Mouse (Mus musculus) liver, embryonic 14.5 days (tissue): ENCODE measurements around the gene Kmt2a. TPM values are rescaled to one million over a fixed set of nuclear protein-coding genes. Genes with fewer than 3 reads are reported as not detected.

Source experiments
- ATAC-seq: fragments of 200-750 bp; cut with Nextera tagmentation; 2 replicates; pipeline ENCODE4 v1.8.0; 2017; ENCODE audit warnings: moderate number of reproducible peaks, mild to moderate bottlenecking, moderate library complexity; ENCODE audit not compliant: insufficient read depth
- DNase-seq, 3 experiments: peaks; one replicate each; pipeline ENCODE4 v3.0.0-alpha.2; 2012 to 2013; ENCODE audit warnings: low read depth in 3 of 3, low spot score in 3 of 3
- H3K27ac ChIP-seq: fragments of 300-500 bp; sonication (generic); 2 replicates; pipeline ENCODE4 v1.5.1; 2014; ENCODE audit warnings: moderate library complexity, mild to moderate bottlenecking, control low read depth, inconsistent platforms
- H3K27me3 ChIP-seq: fragments of 300-500 bp; sonication (generic); 2 replicates; pipeline ENCODE4 v1.6.1; 2014; ENCODE audit warnings: mild to moderate bottlenecking, low read length, moderate library complexity; ENCODE audit not compliant: control insufficient read depth, insufficient read depth
- H3K36me3 ChIP-seq: fragments of 300-500 bp; sonication (generic); replicated peaks from 2 replicates; pipeline ENCODE4 v1.6.1; 2014; ENCODE audit warnings: low read depth; ENCODE audit not compliant: control insufficient read depth, insufficient read depth
- H3K4me1 ChIP-seq, 2 experiments: fragments of 200-500 bp in 1 of 2; fragments of 300-500 bp in 1 of 2; sonication (generic) in 1 of 2; replicated peaks; 2 replicates each; pipeline ENCODE4 v1.6.1; 2012 to 2014; ENCODE audit warnings: antibody characterized with exemption in 1 of 2, inconsistent platforms in 1 of 2, low read length in 1 of 2; ENCODE audit not compliant: control insufficient read depth in 2 of 2, insufficient read depth in 2 of 2
- H3K4me2 ChIP-seq: fragments of 300-500 bp; sonication (generic); 2 replicates; pipeline ENCODE4 v1.6.1; 2014; ENCODE audit warnings: low read depth, mild to moderate bottlenecking, control low read depth, moderate library complexity
- H3K4me3 ChIP-seq, 2 experiments: fragments of 200-500 bp in 1 of 2; fragments of 300-500 bp in 1 of 2; sonication (generic) in 1 of 2; 2 replicates each; pipeline ENCODE4 v1.5.1; 2012 to 2014; ENCODE audit warnings: low read depth in 2 of 2, low read length in 2 of 2, mild to moderate bottlenecking in 2 of 2, control low read depth in 1 of 2, inconsistent platforms in 1 of 2, moderate library complexity in 1 of 2; ENCODE audit not compliant: insufficient read depth in 1 of 2
- H3K9ac ChIP-seq: fragments of 300-500 bp; sonication (generic); replicated peaks from 2 replicates; pipeline ENCODE4 v1.6.1; 2014; ENCODE audit warnings: mild to moderate bottlenecking, control low read depth, moderate library complexity
- H3K9me3 ChIP-seq: fragments of 300-500 bp; sonication (generic); 2 replicates; pipeline ENCODE4 v1.6.1; 2016; ENCODE audit warnings: low read length, mixed read lengths; ENCODE audit not compliant: control insufficient read depth
- CTCF ChIP-seq: IDR thresholded peaks from 2 replicates; pipeline ENCODE4 v1.5.1; 2016; ENCODE audit warnings: antibody characterized with exemption, low read depth, control low read depth
- EP300 ChIP-seq: IDR thresholded peaks from 2 replicates; pipeline ENCODE4 v1.6.1; 2016; ENCODE audit warnings: antibody characterized with exemption, low read depth
- WGBS: fragments of 180-500 bp; shearing (Covaris S2); extraction: QIAGEN DNeasy Blood & Tissue Kit; methylation state at CpG from one replicate; pipeline ENCODE4 v1.1.7; 2014; ENCODE audit not compliant: insufficient replicate concordance; 5-methylcytosine and 5-hydroxymethylcytosine counted together
- polyA plus RNA-seq, 2 experiments: library from polyadenylated mRNA; depleted of rRNA in 1 of 2; stranded (reverse) in 1 of 2; unstranded in 1 of 2; fragments of >200 nt; fragmentation: Nextera tagmentation in 1 of 2; extraction: Ambion mirVana in 1 of 2; gene quantifications; 2 replicates each; pipeline versions ENCODE4 v1.2.1 to v1.2.3; 2012 to 2014

Gene Kmt2a
- polyA plus RNA-seq, 2 experiments: 2.3 to 3.0 TPM

DNA sequence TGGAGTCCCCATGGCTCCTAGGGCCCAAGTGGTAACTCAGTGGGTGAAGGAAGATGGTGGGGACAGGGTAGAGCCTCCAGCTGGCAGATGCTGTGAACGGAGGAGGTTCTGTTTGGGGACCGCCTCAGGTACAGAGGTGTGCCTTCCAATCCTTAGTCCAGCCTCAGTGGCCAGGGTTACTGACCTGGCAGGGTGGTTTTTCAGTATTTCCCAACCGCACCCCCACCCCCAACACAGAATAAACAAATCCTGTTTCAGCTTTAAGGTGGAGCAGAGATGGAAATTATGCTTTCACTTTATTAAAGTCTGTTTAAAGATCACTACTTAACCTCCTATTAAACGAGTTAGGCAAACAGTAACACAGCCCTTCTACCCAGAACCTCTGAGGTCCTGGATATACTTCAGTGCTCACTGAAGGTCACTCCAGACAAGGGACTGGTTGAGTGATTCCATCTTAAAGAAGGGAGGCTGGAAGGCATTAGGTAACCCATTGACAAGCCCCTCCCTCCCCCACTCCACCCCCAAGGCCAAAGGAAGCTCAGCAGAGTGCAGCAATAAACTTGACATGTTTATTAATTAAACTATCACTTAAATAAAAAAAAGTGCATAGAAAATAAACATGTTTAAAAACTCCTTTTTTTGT lies 78.2 kb downstream of the Kmt2a start, which contains the start of gene Ttc36:
TSS of gene Ttc36 (minus strand) at position 265 of the 643 bp plus-strand sequence.
- ATAC-seq (peak; percentile 27; the same call in 1 of the 2 replicates), DNase-seq (peak in 1 of 3 experiments; percentile 11)
- no peak for TF ChIP-seq EP300
- no peak for TF ChIP-seq CTCF
- Histone ChIP-seq H3K27me3 (peaks cover 22% of the 10 kb centered on the region), H3K4me1 (peaks cover 0 to 8% of the 10 kb centered on the region in 2 experiments; a peak in 3 of 4 replicates), H3K9me3 (no peaks in the 10 kb centered on the region), H3K36me3 (peaks cover 8% of the 10 kb centered on the region), H3K9ac (no peak within 1 kb of the TSS), H3K4me3 (peak within 1 kb of the TSS; percentile 9 to 27; a peak in 3 of 4 replicates), H3K4me2 (peak within 1 kb of the TSS; percentile 47), H3K27ac (no peak within 1 kb of the TSS)
- 54% methylated on average over 4 of the region's 4 CpGs for WGBS

DNA sequence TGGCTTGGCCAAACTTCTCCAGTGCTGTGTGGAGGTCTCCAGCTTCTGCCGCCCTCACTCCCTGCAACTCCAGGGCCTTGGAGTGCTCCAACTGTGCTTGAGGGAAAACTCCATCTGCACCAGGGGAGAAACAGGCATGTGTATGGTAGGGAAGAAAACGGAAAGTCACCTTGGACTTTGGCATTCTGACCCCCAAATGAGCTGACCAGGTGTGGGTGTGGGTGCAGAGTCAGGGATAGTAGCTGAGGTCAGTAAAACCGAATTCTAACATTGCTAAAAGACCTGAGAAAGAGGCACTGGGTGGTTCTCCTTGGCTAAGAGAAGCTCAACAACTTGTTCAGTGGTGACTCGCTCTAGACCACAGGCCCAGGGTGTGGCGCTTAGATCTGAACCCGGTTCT lies 79.4 kb downstream of the Kmt2a start:
- ATAC-seq (no peak), DNase-seq (no peak)
- Histone ChIP-seq H3K4me3 (peak overlapping the region in 1 of 2 experiments; percentile 9; a peak in 2 of 4 replicates), H3K9me3 (no peaks in the 10 kb centered on the region), H3K36me3 (no peaks in the 10 kb centered on the region), H3K27me3 (peaks cover 22% of the 10 kb centered on the region), H3K27ac (no peak overlapping the region), H3K9ac (no peak overlapping the region), H3K4me1 (peaks cover 0 to 8% of the 10 kb centered on the region in 2 experiments; a peak in 3 of 4 replicates), H3K4me2 (peak overlapping the region; percentile 47)
- TF ChIP-seq EP300 (no peak), CTCF (no peak)
- 55% methylated on average over 6 of the region's 6 CpGs for WGBS

DNA sequence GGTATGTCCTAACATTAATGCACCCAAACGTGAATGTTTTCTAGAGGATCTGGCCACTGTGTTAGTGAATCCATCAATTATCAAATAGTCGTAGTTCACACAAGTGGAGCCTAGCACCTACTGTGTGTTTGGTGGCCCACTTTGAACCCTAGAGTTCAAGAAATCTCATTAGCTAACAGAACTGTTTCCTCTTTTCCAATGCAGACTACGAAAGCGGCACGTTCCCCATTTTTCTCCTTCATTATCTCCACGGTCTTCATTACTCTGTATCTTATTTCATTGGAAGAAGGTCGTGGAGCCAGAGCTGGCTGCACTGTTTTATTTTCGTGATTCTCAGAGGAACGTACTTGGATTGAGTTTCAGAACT lies 81.2 kb downstream of the Kmt2a start:
- Histone ChIP-seq H3K27ac (no peak overlapping the region), H3K9ac (no peak overlapping the region)

DNA sequence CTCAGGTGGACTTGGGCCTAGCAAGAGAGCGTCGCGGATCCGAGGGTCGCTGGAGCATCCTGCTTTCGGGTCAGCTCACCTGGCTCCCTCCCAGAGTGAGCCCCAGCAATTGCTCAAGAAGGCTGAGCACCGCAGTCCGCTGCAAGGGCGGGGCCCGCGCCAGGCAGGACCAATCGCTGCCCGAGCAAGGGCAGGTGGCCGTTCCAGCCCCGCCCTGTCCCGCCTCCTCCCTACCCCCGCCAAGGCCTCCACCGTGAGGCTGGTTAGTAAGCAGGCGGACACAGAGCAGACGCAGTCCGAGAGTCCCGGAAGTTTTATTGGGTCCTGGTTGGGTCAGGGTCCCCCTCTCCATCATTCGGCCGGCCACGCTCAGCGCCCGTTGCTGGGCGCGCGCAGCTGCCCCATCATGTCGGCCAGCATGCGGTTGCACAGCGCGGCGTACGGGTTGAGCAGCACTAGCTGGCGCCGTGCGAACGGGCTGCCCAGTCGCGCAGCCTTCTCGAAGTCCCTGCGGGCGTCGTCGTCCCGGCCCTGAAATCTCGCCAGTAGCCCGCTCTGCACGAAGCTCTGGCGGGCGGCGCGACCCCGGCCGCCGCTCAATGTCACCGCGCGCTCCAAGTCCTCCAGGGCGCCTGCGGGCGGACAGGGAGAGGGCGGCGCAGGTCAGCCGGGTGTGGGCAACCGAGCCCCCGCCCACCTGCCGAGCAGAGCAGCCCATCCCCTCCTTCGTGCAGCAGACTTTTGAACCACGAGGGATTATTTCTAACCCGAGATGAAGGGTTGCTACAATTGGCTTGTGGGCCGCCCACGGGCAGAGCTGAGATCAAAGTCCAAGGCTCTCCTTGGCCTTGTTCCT lies 81.8 kb downstream of the Kmt2a start, which contains the start of gene Tmem25:
TSS of gene Tmem25 (minus strand) at position 206 of the 856 bp plus-strand sequence.
- no peaks in the 10 kb centered on the region for H3K36me3 ChIP-seq
- peak within 1 kb of the TSS; percentile 52; the same call in 1 of the 2 replicates for H3K9ac ChIP-seq
- ATAC-seq (peak; percentile 89), DNase-seq (peak; percentile 47 to 58 (median 54))
- no peak for TF ChIP-seq CTCF
- peak within 1 kb of the TSS; percentile 60 to 63 for H3K4me3 ChIP-seq
- H3K27ac ChIP-seq: no peak within 1 kb of the TSS
- H3K4me2 ChIP-seq: peak within 1 kb of the TSS; percentile 91
- H3K9me3 ChIP-seq: no peaks in the 10 kb centered on the region
- WGBS: under 1% methylated on average over 75 of the region's 75 CpGs
- H3K27me3 ChIP-seq: peaks cover 22% of the 10 kb centered on the region
- H3K4me1 ChIP-seq: peaks cover 0 to 8% of the 10 kb centered on the region in 2 experiments; a peak in 3 of 4 replicates

More for the DNA sequence above, 81.2 kb downstream of the Kmt2a start:
- no peaks in the 10 kb centered on the region for H3K36me3 ChIP-seq
- peaks cover 0 to 8% of the 10 kb centered on the region in 2 experiments; a peak in 3 of 4 replicates for H3K4me1 ChIP-seq
- 35% methylated on average over 9 of the region's 9 CpGs for WGBS
- no peaks in the 10 kb centered on the region for H3K9me3 ChIP-seq
- peak overlapping the region; percentile 60 to 63; a peak in 2 of 4 replicates for H3K4me3 ChIP-seq
- H3K4me2 ChIP-seq: peak overlapping the region; percentile 91
- H3K27me3 ChIP-seq: peaks cover 22% of the 10 kb centered on the region
- TF ChIP-seq CTCF (no peak), EP300 (no peak)
- DNase-seq: no peak
- ATAC-seq: no peak

DNA sequence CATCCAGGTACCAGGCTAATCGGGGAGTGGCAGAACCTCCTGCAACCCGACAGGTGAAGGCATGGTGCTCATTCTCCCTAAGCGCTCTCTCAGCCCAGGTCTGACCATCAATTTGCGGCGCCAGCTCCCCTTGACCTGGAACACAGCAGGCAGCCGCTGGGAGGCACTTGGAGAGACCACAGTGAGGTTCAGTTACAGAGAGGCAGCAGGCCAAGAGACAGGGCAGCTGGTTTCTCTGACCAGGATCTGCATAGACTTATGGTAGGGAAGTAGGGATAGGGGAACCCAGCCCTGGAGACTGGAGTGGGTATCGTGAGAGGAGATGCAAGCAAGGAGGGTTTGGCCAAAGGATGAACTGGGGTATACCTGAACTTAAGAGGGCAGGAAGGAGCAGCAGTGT lies 82.8 kb downstream of the Kmt2a start:
- Histone ChIP-seq H3K36me3 (no peaks in the 10 kb centered on the region), H3K4me2 (no peak overlapping the region), H3K27ac (no peak overlapping the region), H3K4me1 (peaks cover 0 to 8% of the 10 kb centered on the region in 2 experiments; a peak in 3 of 4 replicates), H3K4me3 (no peak overlapping the region), H3K27me3 (peaks cover 22% of the 10 kb centered on the region), H3K9ac (no peak overlapping the region), H3K9me3 (no peaks in the 10 kb centered on the region)
- DNase-seq (no peak), ATAC-seq (no peak)
- TF ChIP-seq EP300 (no peak), CTCF (no peak)
- WGBS: 39% methylated on average over 7 of the region's 7 CpGs
